In the genomic region with DNA sequence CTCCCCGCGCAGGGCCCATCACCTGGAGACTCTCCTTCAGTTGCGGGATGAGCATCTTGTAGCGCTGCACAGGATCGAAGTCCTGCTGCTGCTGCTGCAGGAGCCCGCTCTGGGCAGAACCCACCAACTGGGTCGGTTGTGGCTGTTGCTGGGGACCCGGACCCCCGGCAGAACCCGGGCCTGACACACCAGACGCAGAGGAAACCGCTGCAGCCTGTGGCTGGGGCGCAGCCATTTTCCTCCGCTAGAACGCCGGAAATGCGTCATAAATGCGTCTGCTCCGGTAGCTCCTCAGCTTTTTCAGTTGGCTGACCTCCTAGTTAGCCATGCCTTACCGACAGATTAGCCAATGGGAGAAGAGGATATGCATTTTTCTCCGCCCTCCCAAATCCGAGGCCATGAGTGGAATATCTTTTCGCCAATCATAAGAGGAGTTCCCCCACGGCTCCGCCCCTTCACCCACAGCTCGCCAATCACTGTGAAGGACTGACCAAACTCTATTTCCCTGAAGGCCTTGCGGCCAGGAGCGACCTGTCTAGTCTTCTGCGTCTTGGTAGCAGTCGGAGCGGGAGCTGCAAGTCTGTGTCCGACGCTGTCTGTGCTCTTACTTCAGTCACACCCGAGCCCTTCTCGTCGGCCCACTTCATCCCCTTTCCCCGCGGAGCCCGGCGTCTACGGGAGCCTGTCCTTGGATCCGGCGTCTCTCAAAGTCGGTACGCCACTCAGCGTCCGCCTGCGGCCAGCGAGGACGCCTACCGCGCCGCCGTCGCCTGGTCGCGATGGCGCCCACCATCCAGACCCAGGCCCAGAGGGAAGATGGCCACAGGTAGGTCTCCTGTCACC, we compare ENCODE assay signal across 8 mouse cellular contexts. TPM values are rescaled to one million over a fixed set of nuclear protein-coding genes. Genes with fewer than 3 reads are reported as not detected.
DNase-seq lines count a peak whose midpoint lies in the region; ATAC-seq and TF ChIP-seq lines count a peak whose summit lies in the region.

TSS of gene Med29 (minus strand) at position 280 of the 843 bp plus-strand sequence.
TSS of gene Paf1 (plus strand) at position 523 of the 843 bp plus-strand sequence.

- peak within 1 kb of the TSS; percentile 86 for H3K9ac ChIP-seq in kidney, embryonic 14.5 days (ENCODE audit: low read depth, low read length)
- peak within 1 kb of the TSS; percentile 78 for H3K9ac ChIP-seq in limb, embryonic 15.5 days

- no peaks in the 10 kb centered on the region for H3K9me3 ChIP-seq in kidney, embryonic 14.5 days (ENCODE audit: control insufficient read depth, low read length)
- H3K9me3 ChIP-seq in limb, embryonic 15.5 days: no peaks in the 10 kb centered on the region

- peak within 1 kb of the TSS; percentile 90 for H3K4me2 ChIP-seq in kidney, embryonic 14.5 days (replicated peaks; ENCODE audit: low read depth, low read length)
- peak within 1 kb of the TSS; percentile 88 for H3K4me2 ChIP-seq in limb, embryonic 15.5 days

- peak within 1 kb of the TSS; percentile 50 for H3K27ac ChIP-seq in bone marrow macrophage, adult 2 months (ENCODE audit: insufficient read depth, low read depth, low read length)
- 0 out of 2 replicates have a peak within 1 kb of the TSS, but pooled peaks have one; percentile 4 for H3K27ac ChIP-seq in embryonic fibroblast, embryonic 13.5 days (ENCODE audit: insufficient read depth, low read length)
- peak within 1 kb of the TSS; percentile 65; the same call in 1 of the 2 replicates for H3K27ac ChIP-seq in kidney, embryonic 14.5 days (ENCODE audit: low read depth, low read length)
- H3K27ac ChIP-seq in limb, embryonic 15.5 days: peak within 1 kb of the TSS; percentile 83

- ATAC-seq in kidney, embryonic 14.5 days (ENCODE audit: low FRiP score, low TSS enrichment): peak; percentile 98
- ATAC-seq in limb, embryonic 15.5 days (ENCODE audit: insufficient number of reproducible peaks, low FRiP score, low TSS enrichment, low read depth): peak; percentile 97

- peaks cover 10% of the 10 kb centered on the region for H3K4me1 ChIP-seq in bone marrow macrophage, adult 2 months (ENCODE audit: control insufficient read depth, insufficient read depth, low read length)
- H3K4me1 ChIP-seq in embryonic fibroblast, embryonic 13.5 days (ENCODE audit: control insufficient read depth, insufficient read depth, low read length): no peaks in the 10 kb centered on the region
- H3K4me1 ChIP-seq in kidney, embryonic 14.5 days (ENCODE audit: control insufficient read depth, insufficient read depth, low read length): peaks cover 10% of the 10 kb centered on the region; the same call in 1 of the 2 replicates
- peaks cover 17% of the 10 kb centered on the region for H3K4me1 ChIP-seq in limb, embryonic 15.5 days

- H3K27me3 ChIP-seq in kidney, embryonic 14.5 days (ENCODE audit: control insufficient read depth, insufficient read depth, low read length): no peaks in the 10 kb centered on the region
- H3K27me3 ChIP-seq in limb, embryonic 15.5 days: no peaks in the 10 kb centered on the region

- H3K36me3 ChIP-seq in kidney, embryonic 14.5 days (ENCODE audit: control insufficient read depth, insufficient read depth, low read length): peaks cover 50% of the 10 kb centered on the region
- peaks cover 58% of the 10 kb centered on the region for H3K36me3 ChIP-seq in limb, embryonic 15.5 days

- TF ChIP-seq POLR2A in bone marrow macrophage, adult 2 months (IDR thresholded peaks at IDR 0.05; ENCODE audit: borderline replicate concordance, low read depth, low read length): peak; percentile 74; the same call in 1 of the 2 replicates
- peak; percentile 97 for TF ChIP-seq POLR2A in embryonic fibroblast, embryonic 13.5 days (IDR thresholded peaks at IDR 0.05; ENCODE audit: low read depth, low read length)

- H3K4me3 ChIP-seq in bone marrow macrophage, adult 2 months (ENCODE audit: insufficient read depth, low read length): peak within 1 kb of the TSS; percentile 83
- H3K4me3 ChIP-seq in embryonic fibroblast, embryonic 13.5 days (ENCODE audit: insufficient read depth, low read length): peak within 1 kb of the TSS; percentile 80
- peak within 1 kb of the TSS; percentile 92 for H3K4me3 ChIP-seq in kidney, embryonic 14.5 days (ENCODE audit: low read length)
- peak within 1 kb of the TSS; percentile 92 for H3K4me3 ChIP-seq in limb, embryonic 15.5 days

- DNase-seq in A20 (ENCODE audit: low read depth, low spot score): peak; percentile 98
- DNase-seq in heart, adult 9 months (ENCODE audit: low spot score in 2 of 2): peak; percentile 98 to 99
- peak; percentile 91 to 95 for DNase-seq in monocyte, adult 2 months (ENCODE audit: low read depth in 1 of 2, low spot score in 2 of 2)
- DNase-seq in spleen, postnatal 36 days (ENCODE audit: low spot score in 2 of 2): peak; percentile 97 to 99

- under 1% methylated on average over 58 of the region's 58 CpGs for WGBS in kidney, embryonic 14.5 days
- WGBS in limb, embryonic 15.5 days: under 1% methylated on average over 58 of the region's 58 CpGs

- no peak for TF ChIP-seq CTCF in bone marrow macrophage, adult 2 months (IDR thresholded peaks at IDR 0.05; ENCODE audit: low read depth, low read length)
- TF ChIP-seq CTCF in embryonic fibroblast, embryonic 13.5 days (IDR thresholded peaks at IDR 0.05; ENCODE audit: borderline replicate concordance, insufficient read depth, low read length): no peak

RNA-seq across cellular contexts. Expression of gene Med29, which starts in this region (rescaled TPM):
- 12.5 and 13.9 TPM in 2 replicates for polyA plus RNA-seq in bone marrow macrophage, adult 2 months (2012; ENCODE audit: insufficient read depth, insufficient read length, missing spikeins)
- 18.2 and 19.4 TPM in 2 replicates for polyA plus RNA-seq in embryonic fibroblast, embryonic 13.5 days (2011; ENCODE audit: insufficient read length, low read depth, missing spikeins)
- 54.5 and 68.8 TPM in 2 replicates for polyA plus RNA-seq in kidney, embryonic 14.5 days (2014; fragmentation: Nextera tagmentation; extraction: Ambion mirVana)
- 44.8 and 45.1 TPM in 2 replicates for polyA plus RNA-seq in limb, embryonic 15.5 days (2015; fragmentation: Nextera tagmentation; extraction: Ambion mirVana)

RNA-seq across cellular contexts. Expression of gene Paf1, which starts in this region (rescaled TPM):
- polyA plus RNA-seq in bone marrow macrophage, adult 2 months (2012; ENCODE audit: insufficient read depth, insufficient read length, missing spikeins): 102 and 123 TPM in 2 replicates
- 73.5 and 82.5 TPM in 2 replicates for polyA plus RNA-seq in embryonic fibroblast, embryonic 13.5 days (2011; ENCODE audit: insufficient read length, low read depth, missing spikeins)
- 68.4 and 82.1 TPM in 2 replicates for polyA plus RNA-seq in kidney, embryonic 14.5 days (2014; fragmentation: Nextera tagmentation; extraction: Ambion mirVana)
- polyA plus RNA-seq in limb, embryonic 15.5 days (2015; fragmentation: Nextera tagmentation; extraction: Ambion mirVana): 67.6 and 73.4 TPM in 2 replicates

Comparison
In these comparisons a context has a peak if more than half of its experiments do, and no peak if none do; other contexts are left out.
1. Peak in every context shown above with its lines: DNase-seq, ATAC-seq, H3K4me3 ChIP-seq and H3K27ac ChIP-seq.
2. H3K27ac ChIP-seq: peak in every context shown above with its lines; median percentile 83 in limb, embryonic 15.5 days; 65 in kidney, embryonic 14.5 days; 50 in bone marrow macrophage, adult 2 months; 4 in embryonic fibroblast, embryonic 13.5 days.